Mouse (Mus musculus) kidney, postnatal 14 days (tissue): Measurements from ENCODE around the gene Gnl2.

Experiments
- DNase-seq: peaks from one replicate; pipeline ENCODE4 v3.0.0; 2022; ENCODE audit warnings: mixed read lengths

Gnl2 gene

DNA sequence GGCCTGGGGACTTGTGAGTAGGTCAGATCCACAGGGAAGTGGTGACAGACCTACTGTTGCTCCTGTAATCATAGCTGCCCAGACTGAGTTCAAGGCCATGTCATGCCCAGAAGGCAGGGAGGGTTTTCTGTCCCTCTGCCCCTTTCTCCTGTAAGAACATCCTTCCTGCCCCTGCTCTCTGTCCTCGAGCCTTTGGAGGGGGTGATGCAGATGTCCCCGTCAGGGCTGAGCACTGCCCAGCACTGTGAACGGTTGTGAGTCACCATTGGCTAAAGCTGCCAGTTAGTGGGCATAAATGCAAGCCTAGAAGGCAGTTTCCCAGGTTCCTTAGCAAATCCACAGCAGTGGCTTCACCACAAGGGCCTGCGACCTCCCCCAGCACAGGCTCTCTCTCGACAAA lies 76.6 kb downstream of the Gnl2 start:
- DNase-seq: no peak

DNA sequence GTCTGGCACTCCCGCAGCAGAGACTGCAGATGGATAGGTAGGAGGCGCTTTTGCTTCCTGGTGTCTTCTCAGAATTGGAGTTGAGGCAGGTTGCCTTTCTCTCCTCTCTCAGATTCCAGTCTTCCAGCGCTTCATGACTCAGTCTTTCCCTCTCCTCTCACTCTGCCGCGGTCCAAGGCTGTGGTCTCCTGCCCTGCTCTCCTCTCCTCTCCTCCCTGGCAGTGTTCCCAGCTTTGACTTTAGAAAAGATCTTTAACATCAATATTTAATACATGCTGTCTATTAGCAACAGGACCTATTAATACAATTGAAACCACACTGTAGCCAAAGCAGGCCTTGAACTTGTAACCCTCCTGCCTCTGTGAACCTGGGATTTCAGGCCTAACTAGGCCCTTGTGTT lies 79.7 kb downstream of the Gnl2 start:
- DNase-seq: no peak

DNA sequence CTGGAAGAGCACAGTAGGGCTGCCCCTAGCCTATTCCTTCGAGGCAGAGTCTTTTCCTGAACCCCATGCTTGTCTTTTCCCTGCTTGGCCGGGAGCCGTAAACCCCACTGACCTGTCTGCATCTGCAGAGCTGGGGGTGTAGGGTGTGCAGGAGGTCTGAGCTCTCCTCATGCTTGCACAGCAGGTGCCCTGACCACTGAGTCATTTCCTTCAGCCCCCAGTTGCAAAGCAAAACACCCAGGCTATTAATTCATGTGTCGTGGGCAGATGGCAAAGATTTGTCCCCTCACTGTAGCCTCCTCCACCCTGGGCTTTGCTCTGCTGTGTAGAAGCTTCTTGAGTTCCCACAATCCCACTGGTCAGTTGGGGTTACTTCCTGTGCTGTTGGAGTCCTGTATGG lies 81.0 kb downstream of the Gnl2 start:
- DNase-seq: no peak

DNA sequence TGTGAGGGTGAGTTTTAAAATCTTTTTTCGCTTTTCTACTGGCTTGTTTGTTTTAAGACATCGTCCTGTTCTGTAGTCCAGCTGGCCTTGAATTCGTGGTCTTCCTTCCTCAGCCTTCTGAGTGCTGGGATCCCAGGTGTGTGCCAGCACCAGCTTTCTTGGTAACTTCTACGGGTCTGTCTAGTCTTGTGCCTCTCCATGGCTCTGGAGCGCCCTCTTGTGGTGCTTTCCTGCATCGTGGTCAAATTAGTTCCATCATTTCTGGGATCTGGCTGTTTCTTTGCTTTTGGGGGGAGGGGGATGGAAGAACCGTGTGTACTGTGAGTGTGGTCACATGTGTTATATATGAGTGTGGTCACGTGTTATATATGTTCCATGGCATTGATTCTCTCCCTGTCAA lies 83.1 kb downstream of the Gnl2 start:
- peak; percentile 77 for DNase-seq

DNA sequence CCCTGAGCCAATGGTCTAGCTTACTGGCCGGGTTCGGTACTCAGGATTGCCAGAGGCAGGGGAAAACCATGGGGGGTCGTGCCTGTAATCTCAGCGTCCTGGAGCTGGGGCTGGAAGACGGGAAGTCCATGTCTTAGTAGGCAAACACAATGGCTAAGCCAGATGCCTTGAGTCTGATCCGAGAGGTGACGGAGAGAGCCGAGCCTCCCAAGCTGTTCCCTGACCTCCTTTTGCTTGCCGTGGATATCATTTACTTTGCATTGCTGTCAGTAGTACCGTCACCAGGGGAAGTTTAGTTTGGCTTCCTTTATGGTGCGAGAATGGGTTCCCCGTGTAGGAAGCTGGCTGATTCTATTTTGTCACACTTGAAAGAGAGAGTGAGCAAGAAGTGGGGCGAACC lies 84.9 kb downstream of the Gnl2 start:
- DNase-seq: no peak
